Mouse (Mus musculus) CH12.LX (cell line): ENCODE measurements around the gene Tmem145. TPM values are rescaled to one million over a fixed set of nuclear protein-coding genes. Genes with fewer than 3 reads are reported as not detected.

Experiments
- DNase-seq: peaks from one replicate; pipeline ENCODE4 v3.0.0-alpha.2; 2013; ENCODE audit errors: extremely low read depth
- H3K27ac ChIP-seq: 2 replicates; pipeline ENCODE4 v1.5.1; 2012; ENCODE audit warnings: low read depth, mild to moderate bottlenecking, control low read depth, moderate library complexity; ENCODE audit not compliant: insufficient read depth
- H3K27me3 ChIP-seq: replicated peaks from 2 replicates; pipeline ENCODE3; 2012; ENCODE audit warnings: inconsistent platforms
- H3K36me3 ChIP-seq, 2 experiments: replicated peaks in 1 of 2; 2 replicates each; pipeline versions ENCODE3 to v1.6.1; 2012; ENCODE audit warnings: inconsistent platforms in 1 of 2, low read length in 1 of 2, mild to moderate bottlenecking in 1 of 2, mixed read lengths in 1 of 2, moderate library complexity in 1 of 2; ENCODE audit not compliant: control insufficient read depth in 1 of 2, insufficient read depth in 1 of 2
- H3K4me1 ChIP-seq, 2 experiments: 2 replicates each; pipeline ENCODE4 v1.6.1; 2012; ENCODE audit warnings: inconsistent platforms in 1 of 2, moderate library complexity in 1 of 2; ENCODE audit not compliant: insufficient read depth in 2 of 2, control insufficient read depth in 1 of 2
- H3K4me2 ChIP-seq: 2 replicates; pipeline ENCODE4 v1.6.1; 2012; ENCODE audit warnings: low read depth, mild to moderate bottlenecking, control low read depth; ENCODE audit not compliant: poor library complexity, insufficient read depth, severe bottlenecking
- H3K4me3 ChIP-seq, 3 experiments: fragments of 150-350 bp in 1 of 3; sonication (generic) in 1 of 3; replicated peaks in 1 of 3; 2 replicates each; pipeline versions ENCODE3 to v1.5.1; 2011 to 2012; ENCODE audit warnings: low read depth in 2 of 3, low read length in 2 of 3, mild to moderate bottlenecking in 2 of 3, moderate library complexity in 2 of 3, control low read depth in 1 of 3, improper control_type of control experiment in 1 of 3, inconsistent platforms in 1 of 3, mixed read lengths in 1 of 3; ENCODE audit not compliant: poor library complexity in 1 of 3
- H3K79me2 ChIP-seq: replicated peaks from 2 replicates; pipeline ENCODE4 v1.6.1; 2012; ENCODE audit warnings: mild to moderate bottlenecking, moderate library complexity; ENCODE audit not compliant: control insufficient read depth, poor library complexity, insufficient read depth, severe bottlenecking; ENCODE audit errors: extremely low read depth
- H3K9ac ChIP-seq: 2 replicates; pipeline ENCODE4 v1.6.1; 2012; ENCODE audit warnings: low read depth, mild to moderate bottlenecking, control low read depth, moderate library complexity; ENCODE audit not compliant: insufficient read depth
- H3K9me3 ChIP-seq: replicated peaks from 2 replicates; pipeline ENCODE3; 2012; ENCODE audit warnings: low read length, inconsistent platforms, mixed read lengths
- CHD2 ChIP-seq: IDR thresholded peaks from 2 replicates; pipeline ENCODE4 v1.6.1; 2011; ENCODE audit warnings: low read length, improper control_type of control experiment
- CTCF ChIP-seq, 2 experiments: IDR thresholded peaks in 1 of 2; conservative IDR thresholded peaks in 1 of 2; 2 replicates each; pipeline ENCODE4 v1.5.1; 2011 to 2012; ENCODE audit warnings: low read depth in 2 of 2, low read length in 2 of 2, improper control_type of control experiment in 1 of 2, inconsistent platforms in 1 of 2, mild to moderate bottlenecking in 1 of 2, moderate library complexity in 1 of 2
- E2F4 ChIP-seq: IDR thresholded peaks from 2 replicates; pipeline ENCODE4 v1.6.1; 2011; ENCODE audit warnings: low read depth, low read length, improper control_type of control experiment; ENCODE audit not compliant: insufficient replicate concordance
- ELF1 ChIP-seq: IDR thresholded peaks from 2 replicates; pipeline ENCODE4 v1.6.1; 2014; ENCODE audit warnings: low read depth, mild to moderate bottlenecking, inconsistent platforms, low read length, improper control_type of control experiment
- EP300 ChIP-seq: IDR thresholded peaks from 2 replicates; pipeline ENCODE4 v1.6.1; 2011; ENCODE audit warnings: low read length, improper control_type of control experiment
- ETS1 ChIP-seq: conservative IDR thresholded peaks from 2 replicates; pipeline ENCODE4 v1.6.1; 2012; ENCODE audit warnings: low read depth, mild to moderate bottlenecking, inconsistent platforms, low read length, improper control_type of control experiment, moderate library complexity
- GABPA ChIP-seq: IDR thresholded peaks from 2 replicates; pipeline ENCODE4 v1.6.1; 2012; ENCODE audit warnings: low read depth, low read length, improper control_type of control experiment, inconsistent platforms; ENCODE audit not compliant: insufficient replicate concordance
- IRF4 ChIP-seq: IDR thresholded peaks from 2 replicates; pipeline ENCODE4 v1.6.1; 2014; ENCODE audit warnings: low read depth, mild to moderate bottlenecking, inconsistent platforms, low read length, improper control_type of control experiment
- JUN ChIP-seq: IDR thresholded peaks from 2 replicates; pipeline ENCODE4 v1.6.1; 2011; ENCODE audit warnings: low read depth, mild to moderate bottlenecking, low read length, improper control_type of control experiment, moderate library complexity; ENCODE audit not compliant: insufficient read depth
- JUND ChIP-seq: conservative IDR thresholded peaks from 2 replicates; pipeline ENCODE4 v1.6.1; 2011; ENCODE audit warnings: low read depth, low read length, improper control_type of control experiment
- KAT2A ChIP-seq: IDR thresholded peaks from 2 replicates; pipeline ENCODE4 v1.6.1; 2012; ENCODE audit warnings: low read length, improper control_type of control experiment, inconsistent platforms; ENCODE audit not compliant: insufficient replicate concordance
- MAX ChIP-seq: IDR thresholded peaks from 2 replicates; pipeline ENCODE4 v1.6.1; 2011; ENCODE audit warnings: low read length, improper control_type of control experiment
- MAZ ChIP-seq: IDR thresholded peaks from 2 replicates; pipeline ENCODE4 v1.6.1; 2012; ENCODE audit warnings: low read depth, mild to moderate bottlenecking, inconsistent platforms, low read length, improper control_type of control experiment, moderate library complexity
- MEF2A ChIP-seq: IDR thresholded peaks from 2 replicates; pipeline ENCODE4 v1.6.1; 2014; ENCODE audit warnings: low read depth, mild to moderate bottlenecking, inconsistent platforms, low read length, improper control_type of control experiment, borderline replicate concordance
- MXI1 ChIP-seq: IDR thresholded peaks from 2 replicates; pipeline ENCODE4 v1.6.1; 2011; ENCODE audit warnings: mild to moderate bottlenecking, low read depth, low read length, improper control_type of control experiment
- NELFE ChIP-seq: IDR thresholded peaks from 2 replicates; pipeline ENCODE4 v1.6.1; 2011; ENCODE audit warnings: low read depth, low read length, improper control_type of control experiment
- PAX5 ChIP-seq: IDR thresholded peaks from 2 replicates; pipeline ENCODE4 v1.6.1; 2012; ENCODE audit warnings: low read length, inconsistent platforms, mixed read lengths
- POLR2A ChIP-seq: IDR thresholded peaks from 2 replicates; pipeline ENCODE4 v1.6.1; 2011; ENCODE audit warnings: low read depth, mild to moderate bottlenecking, improper control_type of control experiment, low read length
- POLR2AphosphoS2 ChIP-seq: IDR thresholded peaks from 2 replicates; pipeline ENCODE4 v1.6.1; 2011; ENCODE audit warnings: low read depth, low read length, improper control_type of control experiment
- RAD21 ChIP-seq: IDR thresholded peaks from 2 replicates; pipeline ENCODE4 v1.6.1; 2011; ENCODE audit warnings: low read depth, mild to moderate bottlenecking, low read length, improper control_type of control experiment, moderate library complexity
- RCOR1 ChIP-seq: conservative IDR thresholded peaks from 2 replicates; pipeline ENCODE4 v1.6.1; 2012; ENCODE audit warnings: low read depth, mild to moderate bottlenecking, inconsistent platforms, low read length, improper control_type of control experiment
- SIN3A ChIP-seq: IDR thresholded peaks from 2 replicates; pipeline ENCODE4 v1.6.1; 2012; ENCODE audit warnings: low read length, improper control_type of control experiment, inconsistent platforms
- SMC3 ChIP-seq: IDR thresholded peaks from 2 replicates; pipeline ENCODE4 v1.6.1; 2011; ENCODE audit warnings: low read depth, low read length, improper control_type of control experiment
- TCF12 ChIP-seq: IDR thresholded peaks from 2 replicates; pipeline ENCODE4 v1.6.1; 2014; ENCODE audit warnings: low read depth, mild to moderate bottlenecking, inconsistent platforms, low read length, improper control_type of control experiment
- UBTF ChIP-seq: IDR thresholded peaks from 2 replicates; pipeline ENCODE4 v1.6.1; 2012; ENCODE audit warnings: low read depth, mild to moderate bottlenecking, inconsistent platforms, low read length, improper control_type of control experiment, moderate library complexity
- USF1 ChIP-seq: IDR thresholded peaks from 2 replicates; pipeline ENCODE4 v1.6.1; 2014; ENCODE audit warnings: low read depth, mild to moderate bottlenecking, inconsistent platforms, low read length, improper control_type of control experiment
- ZC3H11A ChIP-seq: IDR thresholded peaks from 2 replicates; pipeline ENCODE4 v1.6.1; 2012; ENCODE audit warnings: low read depth, mild to moderate bottlenecking, inconsistent platforms, low read length, improper control_type of control experiment
- ZKSCAN1 ChIP-seq: IDR thresholded peaks from 2 replicates; pipeline ENCODE4 v1.6.1; 2012; ENCODE audit warnings: low read depth, inconsistent platforms, low read length, improper control_type of control experiment, borderline replicate concordance
- ZMIZ1 ChIP-seq: IDR thresholded peaks from 2 replicates; pipeline ENCODE4 v1.6.1; 2012; ENCODE audit warnings: low read depth, mild to moderate bottlenecking, inconsistent platforms, low read length, improper control_type of control experiment
- ZNF384 ChIP-seq: IDR thresholded peaks from 2 replicates; pipeline ENCODE4 v1.6.1; 2012; ENCODE audit warnings: low read depth, low read length, improper control_type of control experiment, inconsistent platforms
- dilution Hi-C: fragments of 300-500 bp; cut with MboI; formaldehyde crosslinking; loops from 2 replicates; pipeline ENCODE4 v1.14.3; 2020; ENCODE audit warnings: low sequenced_read_pairs; ENCODE audit not compliant: extremely low pct_unique_long_range_greater_than_20kb, extremely low pct_ligation_motif_present
- in situ Hi-C: fragments of 300-500 bp; cut with MboI; formaldehyde crosslinking; loops from 3 replicates; pipeline ENCODE4 v1.14.3; 2019; ENCODE audit warnings: low sequenced_read_pairs, low pct_ligation_motif_present, low pct_unique_long_range_greater_than_20kb, mixed read lengths
- polyA plus RNA-seq: library from polyadenylated mRNA; unstranded; fragments of >175 nt; gene quantifications from 2 replicates; pipeline ENCODE4 v1.2.1, GENCODE M21; 2012; ENCODE audit warnings: low read depth; ENCODE audit not compliant: insufficient read length
- total RNA-seq, 2 experiments: library from RNA; depleted of rRNA; stranded (reverse); fragments of 300-350 nt in 1 of 2; fragments of >200 nt in 1 of 2; gene quantifications; 2 replicates each; pipeline ENCODE4 v1.2.3; 2012 to 2014

Tmem145 gene
- total and polyA plus RNA-seq, 3 experiments, result 0.10 TPM; not detected in 2

GRCm38 (mm10) chr7:25266180-25266962 lies 39.5 kb upstream of the Tmem145 start:
- no peak for DNase-seq
- Histone ChIP-seq H3K79me2 (0 out of 2 replicates have a peak, but pooled peaks cover 2% of the 10 kb centered on the region), H3K27me3 (no peaks in the 10 kb centered on the region), H3K9me3 (no peaks in the 10 kb centered on the region), H3K36me3 (peaks cover 5 to 10% of the 10 kb centered on the region in 2 experiments), H3K4me3 (no peak overlapping the region), H3K27ac (no peak overlapping the region), H3K4me1 (peaks cover 17 to 28% of the 10 kb centered on the region in 2 experiments), H3K4me2 (peak overlapping the region; percentile 60; the same call in 1 of the 2 replicates)
- in situ Hi-C loops, result no loop called here
- no peak for TF ChIP-seq PAX5
- TF ChIP-seq RAD21, result no peak
- no peak for TF ChIP-seq ETS1
- TF ChIP-seq MXI1, result no peak
- TF ChIP-seq ZC3H11A, result no peak
- TF ChIP-seq MAX, result no peak
- TF ChIP-seq, all 38 proteins: peak for 0
- H3K9ac ChIP-seq, result peak overlapping the region; percentile 37; the same call in 1 of the 2 replicates
- dilution Hi-C loops, result no loop called here

GRCm38 (mm10) chr7:25267301-25267750 lies 38.6 kb upstream of the Tmem145 start, which contains the start of gene Cic:
TSS of gene Cic (plus strand) at chr7:25267704.
- H3K27ac ChIP-seq, result peak within 1 kb of the TSS; percentile 74
- no peaks in the 10 kb centered on the region for H3K9me3 ChIP-seq
- dilution Hi-C loops, result no loop called here
- peak within 1 kb of the TSS; percentile 91 for H3K9ac ChIP-seq
- no peaks in the 10 kb centered on the region for H3K27me3 ChIP-seq
- H3K4me3 ChIP-seq, result peak within 1 kb of the TSS; percentile 77 to 97 (median 93)
- in situ Hi-C loops, result no loop called here
- peak within 1 kb of the TSS; percentile 90 for H3K4me2 ChIP-seq
- H3K36me3 ChIP-seq, result peaks cover 15 to 19% of the 10 kb centered on the region in 2 experiments
- peaks cover 22 to 35% of the 10 kb centered on the region in 2 experiments for H3K4me1 ChIP-seq
- H3K79me2 ChIP-seq, result 0 out of 2 replicates have a peak, but pooled peaks cover 2% of the 10 kb centered on the region
- DNase-seq, result peak; percentile 100
- TF ChIP-seq JUN (peak; percentile 98), MAZ (no peak), IRF4 (peak; percentile 35; the same call in 1 of the 2 replicates), RAD21 (no peak), USF1 (peak; percentile 54), ZKSCAN1 (no peak), ZMIZ1 (peak; percentile 51), ZC3H11A (no peak), POLR2AphosphoS2 (no peak; the same call in 1 of the 2 replicates), MEF2A (peak; percentile 70), UBTF (no peak), TCF12 (peak; percentile 82), GABPA (no peak), CTCF (conservative IDR thresholded peaks at IDR 0.05 in 1 of 2, IDR thresholded peaks at IDR 0.05 in 1 of 2; ENCODE audit: low read depth in 2 of 2, low read length in 2 of 2) (no peak), ELF1 (peak; percentile 55; the same call in 1 of the 2 replicates), POLR2A (peak; percentile 92), NELFE (peak; percentile 72), MAX (peak; percentile 93), EP300 (no peak), CHD2 (peak; percentile 96), E2F4 (peak; percentile 73; the same call in 1 of the 2 replicates), JUND (peak; percentile 89), ZNF384 (no peak), KAT2A (no peak), MXI1 (peak; percentile 86), RCOR1 (no peak), SMC3 (no peak), SIN3A (peak; percentile 55)
